In the genomic region with DNA sequence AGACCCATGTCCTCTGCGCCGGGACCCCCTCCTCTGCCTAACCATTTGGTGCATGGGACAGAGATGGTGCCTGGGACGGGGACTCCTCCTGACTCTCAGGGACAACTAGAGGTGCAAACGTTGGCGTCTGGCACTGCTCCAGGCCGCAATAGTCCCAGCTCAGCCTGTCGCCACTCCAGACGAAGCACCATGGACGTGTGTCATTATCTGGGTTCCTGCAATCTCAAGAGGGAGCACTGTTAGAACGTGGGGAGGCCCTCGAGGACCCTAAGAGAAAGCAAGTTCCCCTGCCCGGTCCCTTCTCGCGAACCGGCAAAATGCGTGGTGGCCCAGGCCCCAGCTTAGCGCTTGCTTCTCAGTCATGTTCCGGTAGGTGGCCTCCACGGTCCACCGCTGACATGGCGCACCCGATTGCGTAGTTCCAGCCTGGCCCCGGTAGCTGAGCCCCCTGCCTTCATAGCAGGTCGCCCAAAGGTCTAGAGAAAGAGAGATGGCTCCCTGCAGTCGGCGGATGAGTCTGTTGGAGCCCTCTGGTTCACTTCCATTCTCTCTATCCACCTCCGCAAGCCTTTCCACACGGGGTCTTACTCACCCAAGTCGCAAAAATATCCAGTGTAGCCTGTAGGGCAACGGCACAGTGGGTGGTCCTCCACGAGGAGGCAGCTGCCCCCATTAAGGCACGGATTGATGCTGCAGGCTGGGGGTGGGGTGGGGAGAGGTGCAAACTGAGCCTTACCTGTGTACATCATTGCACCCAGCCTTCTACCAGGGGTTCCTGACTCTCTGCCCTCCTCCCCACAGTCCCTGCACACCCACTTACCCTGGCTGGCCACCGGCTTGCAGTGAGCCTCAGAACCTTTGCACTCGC, we compare ENCODE assay signal across 8 mouse cellular contexts. TPM values are rescaled to one million over a fixed set of nuclear protein-coding genes. Genes with fewer than 3 reads are reported as not detected.
A peak's percentile ranks its signal among the peaks of the same experiment; 100 is the strongest.
DNase-seq lines count a peak whose midpoint lies in the region; ATAC-seq lines count a peak whose summit lies in the region.

No protein-coding gene starts in this region.

- H3K4me2 ChIP-seq in hindbrain, embryonic 14.5 days (replicated peaks): peak overlapping the region; percentile 41

- H3K36me3 ChIP-seq in hindbrain, embryonic 14.5 days (replicated peaks; ENCODE audit: control insufficient read depth, insufficient read depth): no peaks in the 10 kb centered on the region

- H3K27me3 ChIP-seq in hindbrain, embryonic 14.5 days (ENCODE audit: control insufficient read depth, insufficient read depth, low read length): peaks cover 47% of the 10 kb centered on the region

- H3K4me1 ChIP-seq in hindbrain, embryonic 14.5 days (replicated peaks; ENCODE audit: control insufficient read depth, insufficient read depth, low read length): peaks cover 6% of the 10 kb centered on the region; the same call in 1 of the 2 replicates

- peak; percentile 30 for DNase-seq in ES-CJ7 (ENCODE audit: low read depth, low spot score)
- DNase-seq in cerebellum, adult 9-11 months: peak; percentile 50
- DNase-seq in gastrocnemius, adult 18-20 months (ENCODE audit: low spot score): peak; percentile 75
- peak; percentile 71 for DNase-seq in hindbrain, embryonic 14.5 days (ENCODE audit: low spot score)
- peak; percentile 59 to 62 for DNase-seq in layer of hippocampus, postnatal 36 days
- DNase-seq in lung, postnatal 10 days: peak; percentile 82
- DNase-seq in retina, embryonic 14.5 days (ENCODE audit: low spot score): peak; percentile 77
- peak; percentile 89 for DNase-seq in thymus, postnatal 4 days

- 15% methylated on average over 35 of the region's 35 CpGs for WGBS in hindbrain, embryonic 14.5 days

- H3K4me3 ChIP-seq in hindbrain, embryonic 14.5 days (replicated peaks; ENCODE audit: low read length): peak overlapping the region; percentile 13

- no peaks in the 10 kb centered on the region for H3K9me3 ChIP-seq in hindbrain, embryonic 14.5 days (ENCODE audit: control insufficient read depth, low read length)

- peak overlapping the region; percentile 35; the same call in 1 of the 2 replicates for H3K9ac ChIP-seq in hindbrain, embryonic 14.5 days

- H3K27ac ChIP-seq in hindbrain, embryonic 14.5 days: no peak overlapping the region

- peak; percentile 68; the same call in 1 of the 2 replicates for ATAC-seq in hindbrain, embryonic 14.5 days (ENCODE audit: low FRiP score)

RNA-seq across cellular contexts. Expression of a gene that starts 5.4 kb away (rescaled TPM):
- total RNA-seq in gastrocnemius, adult 18-20 months (2021): under 1 TPM in 1 of 2 experiments, not detected in 1; 0.12 TPM
- 0.09 and 0.34 TPM in 2 replicates for polyA plus RNA-seq in hindbrain, embryonic 14.5 days (2014; fragmentation: Nextera tagmentation; extraction: Ambion mirVana)
- total RNA-seq in layer of hippocampus, postnatal 36 days (2021): under 1 TPM; 0.32 to 0.71 TPM

RNA-seq across cellular contexts. Expression of a gene that starts 6.1 kb away (rescaled TPM):
- not detected for total RNA-seq in gastrocnemius, adult 18-20 months (2021)
- polyA plus RNA-seq in hindbrain, embryonic 14.5 days (2014; fragmentation: Nextera tagmentation; extraction: Ambion mirVana): 0.81 and 1.5 TPM in 2 replicates
- not detected for total RNA-seq in layer of hippocampus, postnatal 36 days (2021)

RNA-seq across cellular contexts. Expression of a gene that starts 23.2 kb away (rescaled TPM):
- under 1 TPM in 1 of 2 experiments, not detected in 1; 0.66 TPM for total RNA-seq in gastrocnemius, adult 18-20 months (2021)
- 0.14 TPM in 1 of 2 replicates, not detected in the other for polyA plus RNA-seq in hindbrain, embryonic 14.5 days (2014; fragmentation: Nextera tagmentation; extraction: Ambion mirVana)
- not detected for total RNA-seq in layer of hippocampus, postnatal 36 days (2021)

RNA-seq across cellular contexts. Expression of a gene that starts 23.7 kb away (rescaled TPM):
- 10 to 100 TPM in 1 of 2 experiments, 1 to 10 TPM in 1; 8.6 to 10.4 TPM for total RNA-seq in gastrocnemius, adult 18-20 months (2021)
- polyA plus RNA-seq in hindbrain, embryonic 14.5 days (2014; fragmentation: Nextera tagmentation; extraction: Ambion mirVana): 41.9 and 42.7 TPM in 2 replicates
- 10 to 100 TPM; 67.7 to 71.1 TPM for total RNA-seq in layer of hippocampus, postnatal 36 days (2021)

RNA-seq across cellular contexts. Expression of a gene that starts 42.9 kb away (rescaled TPM):
- total RNA-seq in gastrocnemius, adult 18-20 months (2021): under 1 TPM in 1 of 2 experiments, not detected in 1; 0.21 TPM
- 6.3 and 8.9 TPM in 2 replicates for polyA plus RNA-seq in hindbrain, embryonic 14.5 days (2014; fragmentation: Nextera tagmentation; extraction: Ambion mirVana)
- total RNA-seq in layer of hippocampus, postnatal 36 days (2021): 10 to 100 TPM; 86.1 to 86.6 TPM

Comparison
In these comparisons a context has a peak if more than half of its experiments do, and no peak if none do; other contexts are left out.
1. DNase-seq: peak in every context shown above with its lines; median percentile 89 in thymus, postnatal 4 days; 82 in lung, postnatal 10 days; 77 in retina, embryonic 14.5 days; 75 in gastrocnemius, adult 18-20 months; 71 in hindbrain, embryonic 14.5 days; 60 in layer of hippocampus, postnatal 36 days; 50 in cerebellum, adult 9-11 months; 30 in ES-CJ7.